Mouse (Mus musculus) brain, embryonic 14.5 days (tissue): Measurements from ENCODE around the gene Dock1.

Source experiments
- CTCF ChIP-seq: fragments of 200-500 bp; IDR thresholded peaks from 2 replicates; pipeline ENCODE4 v1.5.1; 2012; ENCODE audit warnings: inconsistent platforms, mild to moderate bottlenecking, moderate library complexity, borderline replicate concordance; ENCODE audit not compliant: insufficient read depth, insufficient read length; ENCODE audit errors: extremely low read depth
- POLR2A ChIP-seq: fragments of 200-500 bp; IDR thresholded peaks from 2 replicates; pipeline ENCODE4 v1.6.1; 2012; ENCODE audit warnings: mild to moderate bottlenecking, inconsistent platforms, borderline replicate concordance; ENCODE audit not compliant: poor library complexity, insufficient read depth, insufficient read length, severe bottlenecking; ENCODE audit errors: extremely low read depth

GRCm38 (mm10) chr7:135139153-135139612 lies 468.7 kb downstream of the Dock1 start:
- no peak for TF ChIP-seq CTCF
- TF ChIP-seq POLR2A, result no peak
